Mouse (Mus musculus) spleen, adult 2 months (tissue): ENCODE measurements around the gene Ina. TPM values are rescaled to one million over a fixed set of nuclear protein-coding genes. Genes with fewer than 3 reads are reported as not detected.

Experiments
- DNase-seq, 2 experiments: peaks; one replicate each; pipeline versions ENCODE4 v3.0.0 to v3.0.0-alpha.2; 2012 to 2021; ENCODE audit warnings: low spot score in 2 of 2, low read depth in 1 of 2
- H3K27ac ChIP-seq: fragments of 200-500 bp; 2 replicates; pipeline ENCODE4 v1.5.1; 2012; ENCODE audit warnings: low read length, inconsistent platforms; ENCODE audit not compliant: insufficient read depth
- H3K27me3 ChIP-seq: fragments of 200-500 bp; 2 replicates; pipeline ENCODE4 v1.6.1; 2012; ENCODE audit warnings: mild to moderate bottlenecking, moderate library complexity, low read length, inconsistent platforms; ENCODE audit not compliant: control insufficient read depth, insufficient read depth
- H3K36me3 ChIP-seq: fragments of 200-500 bp; 2 replicates; pipeline ENCODE4 v1.6.1; 2012; ENCODE audit warnings: mild to moderate bottlenecking, low read length, inconsistent platforms; ENCODE audit not compliant: control insufficient read depth, insufficient read depth
- H3K4me1 ChIP-seq: fragments of 200-500 bp; 2 replicates; pipeline ENCODE4 v1.6.1; 2011; ENCODE audit warnings: inconsistent platforms; ENCODE audit not compliant: control insufficient read depth, insufficient read depth, insufficient read length
- H3K4me3 ChIP-seq: fragments of 200-500 bp; 2 replicates; pipeline ENCODE4 v1.5.1; 2011; ENCODE audit warnings: mild to moderate bottlenecking, inconsistent platforms; ENCODE audit not compliant: insufficient read depth, insufficient read length; ENCODE audit errors: extremely low read depth
- CTCF ChIP-seq: fragments of 200-500 bp; IDR thresholded peaks from 2 replicates; pipeline ENCODE4 v1.5.1; 2011; ENCODE audit warnings: mild to moderate bottlenecking, inconsistent platforms; ENCODE audit not compliant: insufficient read depth, insufficient read length, insufficient replicate concordance; ENCODE audit errors: extremely low read depth
- POLR2A ChIP-seq: fragments of 200-500 bp; IDR thresholded peaks from 2 replicates; pipeline ENCODE4 v1.6.1; 2011; ENCODE audit warnings: low read depth, low read length, inconsistent platforms
- WGBS: fragments of 180-500 bp; shearing (Covaris S2); methylation state at CpG from one replicate; pipeline ENCODE4 v1.1.7; 2018; 5-methylcytosine and 5-hydroxymethylcytosine counted together
- polyA plus RNA-seq: library from polyadenylated mRNA; depleted of rRNA; stranded (reverse); fragments of >200 nt; gene quantifications from 2 replicates; pipeline ENCODE4 v1.2.3, GENCODE M21; 2012

The Ina gene
- polyA plus RNA-seq, 1 experiment = 0.02 TPM

- no peak for DNase-seq
- Histone ChIP-seq H3K27me3 (no peaks in the 10 kb centered on the region; the same call in 1 of the 2 replicates), H3K4me1 (no peaks in the 10 kb centered on the region), H3K4me3 (no peak overlapping the region), H3K27ac (no peak overlapping the region), H3K36me3 (no peaks in the 10 kb centered on the region)
- WGBS = 11% methylated on average over 4 of the region's 4 CpGs
- no peak for TF ChIP-seq CTCF
- no peak for TF ChIP-seq POLR2A
Observed at GRCm38 (mm10) chr19:47006321-47006720, 8.2 kb upstream of the Ina start.

DNA sequence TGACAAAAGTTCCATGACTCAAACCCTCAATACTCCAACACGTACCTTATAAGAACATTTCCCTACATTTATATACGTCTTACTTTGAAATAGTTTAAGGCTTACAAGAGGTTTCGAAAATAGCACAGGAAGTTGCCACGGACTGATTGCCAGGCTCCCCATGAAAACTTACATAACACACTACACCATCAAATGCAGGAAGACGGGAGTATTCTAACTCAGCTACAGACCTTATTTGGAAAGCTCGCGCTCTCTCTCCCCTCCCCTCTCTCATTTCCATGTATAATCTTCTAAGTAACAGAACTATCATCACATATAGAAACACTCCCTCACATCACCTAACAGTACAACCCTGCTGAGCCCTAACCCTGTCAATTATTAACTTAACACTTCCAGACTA is 5.1 kb upstream of the Ina start:
- WGBS = 59% methylated on average over 7 of the region's 7 CpGs
- peaks cover 2% of the 10 kb centered on the region; the same call in 1 of the 2 replicates for H3K4me1 ChIP-seq
- H3K36me3 ChIP-seq = no peaks in the 10 kb centered on the region
- no peak for DNase-seq
- H3K4me3 ChIP-seq = no peak overlapping the region
- H3K27ac ChIP-seq = no peak overlapping the region
- peaks cover 2% of the 10 kb centered on the region for H3K27me3 ChIP-seq
- no peak for TF ChIP-seq POLR2A
- TF ChIP-seq CTCF = no peak

GRCm38 (mm10) chr19:47009943-47010342 is 4.6 kb upstream of the Ina start:
- TF ChIP-seq CTCF = no peak

DNA sequence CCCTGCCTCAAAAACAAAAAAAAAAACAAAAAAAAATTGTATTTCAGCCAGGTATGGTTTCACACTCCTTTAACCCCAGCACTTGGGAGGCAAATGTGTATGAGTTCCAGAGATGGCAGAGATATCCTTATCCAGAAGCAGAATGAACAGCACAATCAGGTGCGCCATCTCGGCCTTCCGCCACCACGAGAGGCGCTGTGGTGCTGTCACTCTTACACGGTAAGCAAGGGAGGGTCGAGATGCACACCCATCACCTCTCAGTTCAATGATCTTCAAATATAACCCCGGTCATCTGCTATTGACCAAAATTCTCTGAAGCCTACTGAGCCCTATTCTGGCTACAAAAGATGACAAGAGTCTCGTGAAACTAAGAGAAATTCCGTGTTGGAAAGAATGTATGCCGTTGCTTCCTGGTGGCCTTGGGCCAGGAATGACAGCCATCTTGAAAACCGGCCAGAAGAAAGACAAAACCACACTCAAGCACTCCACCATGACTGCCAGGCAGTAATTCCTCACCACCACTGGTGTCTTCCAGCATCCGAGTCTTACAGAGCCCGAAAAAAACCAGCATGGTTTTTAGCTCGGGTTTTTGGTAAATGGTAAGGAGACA is 1.9 kb upstream of the Ina start:
- Histone ChIP-seq H3K4me3 (no peak overlapping the region), H3K27me3 (peaks cover 14% of the 10 kb centered on the region), H3K36me3 (no peaks in the 10 kb centered on the region), H3K4me1 (peaks cover 11% of the 10 kb centered on the region), H3K27ac (no peak overlapping the region)
- TF ChIP-seq POLR2A (no peak), CTCF (no peak)
- WGBS = 86% methylated on average over 15 of the region's 15 CpGs
- DNase-seq = no peak

More at GRCm38 (mm10) chr19:47009943-47010342, 4.6 kb upstream of the Ina start:
- 82% methylated on average over 5 of the region's 5 CpGs for WGBS
- no peak for DNase-seq
- Histone ChIP-seq H3K27me3 (peaks cover 5% of the 10 kb centered on the region), H3K4me1 (peaks cover 7% of the 10 kb centered on the region), H3K36me3 (no peaks in the 10 kb centered on the region), H3K27ac (no peak overlapping the region), H3K4me3 (no peak overlapping the region)

DNA sequence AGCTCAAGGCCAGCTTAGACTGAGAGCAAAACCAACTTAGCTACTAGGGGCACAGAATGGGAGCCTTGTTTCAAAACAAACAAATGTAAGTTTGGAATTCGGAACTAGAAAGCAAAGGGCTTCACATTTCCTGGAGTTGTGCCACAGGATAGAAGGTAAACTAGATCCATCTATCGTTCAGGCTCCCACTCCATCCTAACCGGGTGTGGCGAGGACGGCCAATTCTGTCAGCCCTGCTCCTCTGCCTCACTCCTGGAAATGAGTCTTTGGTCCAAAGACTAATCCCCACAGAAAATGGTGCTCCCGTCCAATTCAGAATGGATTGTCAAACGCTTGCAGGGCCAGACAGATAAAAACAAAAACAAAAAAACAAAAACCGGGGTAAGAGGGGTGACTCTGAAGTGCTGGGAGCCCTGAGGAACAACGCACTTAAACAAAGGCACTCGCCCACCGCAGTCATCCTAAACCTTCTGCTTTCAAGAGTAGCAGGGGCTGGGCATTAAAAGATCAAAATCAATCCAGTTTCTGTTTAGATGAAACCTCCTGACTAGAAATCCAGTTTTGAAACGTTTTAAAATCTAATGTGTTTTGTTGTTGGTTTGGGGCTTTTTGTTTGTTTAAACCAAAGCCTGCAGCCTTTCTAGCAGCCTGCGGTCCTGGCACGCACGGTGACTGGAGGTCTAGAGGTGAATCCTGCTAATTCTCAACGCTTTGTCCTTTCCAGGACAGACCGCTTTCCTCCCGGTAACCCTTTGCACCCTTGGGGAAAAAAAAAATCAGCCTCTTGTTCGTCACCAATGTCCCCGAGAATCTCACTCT is 949 bp upstream of the Ina start:
- Histone ChIP-seq H3K27me3 (peaks cover 14% of the 10 kb centered on the region), H3K4me3 (no peak overlapping the region), H3K36me3 (no peaks in the 10 kb centered on the region), H3K4me1 (peaks cover 11% of the 10 kb centered on the region), H3K27ac (no peak overlapping the region)
- TF ChIP-seq CTCF (no peak), POLR2A (no peak)
- no peak for DNase-seq
- WGBS = 26% methylated on average over 20 of the region's 20 CpGs

DNA sequence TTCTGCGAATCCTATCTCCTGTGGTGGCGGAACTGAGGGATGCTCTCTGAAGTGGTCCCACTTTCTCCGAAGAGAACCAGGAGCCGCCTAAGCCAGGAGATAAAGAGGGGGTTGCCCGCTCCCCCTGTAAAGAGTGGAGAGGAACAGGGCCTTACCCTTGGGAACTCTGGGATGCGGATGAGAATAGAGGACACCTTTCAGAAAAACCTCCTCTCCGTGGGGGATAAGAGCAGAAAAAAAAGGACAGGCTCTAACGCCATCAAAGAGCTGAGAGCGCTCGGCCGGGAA is 395 bp upstream of the Ina start:
- WGBS = 9% methylated on average over 11 of the region's 11 CpGs
- no peak overlapping the region for H3K4me3 ChIP-seq
- no peak for DNase-seq
- peaks cover 14% of the 10 kb centered on the region for H3K27me3 ChIP-seq
- H3K36me3 ChIP-seq = no peaks in the 10 kb centered on the region
- peaks cover 11% of the 10 kb centered on the region for H3K4me1 ChIP-seq
- H3K27ac ChIP-seq = no peak overlapping the region
- TF ChIP-seq CTCF = no peak
- no peak for TF ChIP-seq POLR2A

GRCm38 (mm10) chr19:47015396-47015795 is 898 bp downstream of the Ina start:
- peaks cover 14% of the 10 kb centered on the region for H3K27me3 ChIP-seq
- 6% methylated on average over 37 of the region's 37 CpGs for WGBS
- no peak for DNase-seq
- no peak overlapping the region for H3K27ac ChIP-seq
- peaks cover 11% of the 10 kb centered on the region for H3K4me1 ChIP-seq
- no peaks in the 10 kb centered on the region for H3K36me3 ChIP-seq
- TF ChIP-seq POLR2A (no peak), CTCF (no peak)
- no peak overlapping the region for H3K4me3 ChIP-seq
